Mouse (Mus musculus) heart, adult 10 weeks (tissue): Measurements from ENCODE around the gene Epha2. TPM values are rescaled to one million over a fixed set of nuclear protein-coding genes. Genes with fewer than 3 reads are reported as not detected.

Experiments used
- polyA plus RNA-seq: library from polyadenylated mRNA; stranded (reverse); fragments of 350-450 nt; fragmentation: Illumina TruSeq; extraction: RNeasy Lipid Tissue Mini Kit (QIAGEN cat#74804); gene quantifications from one replicate; pipeline ENCODE4 v1.2.3, GENCODE M21; 2014; ENCODE audit warnings: low read depth, low replicate concordance

Gene Epha2
- 4.4 TPM for polyA plus RNA-seq

GRCm38 (mm10) chr4:141301116-141301553, at the start of gene Epha2:
Gene Epha2, plus strand, starts transcription at chr4:141301240.

GRCm38 (mm10) chr4:141367997-141368791, 67.2 kb downstream of the Epha2 start, which contains the start of gene Fam131c:
Gene Fam131c, plus strand, starts transcription at chr4:141368220.

Other genes starting within 250 kb of the Epha2 start
- gene Crocc, start 240.7 kb upstream of the Epha2 start, polyA plus RNA-seq = 5.8 TPM
- 20.2 TPM for gene Necap2, start 222.9 kb upstream of the Epha2 start, polyA plus RNA-seq
- not detected for gene Spata21, start 212.9 kb upstream of the Epha2 start, polyA plus RNA-seq
- 55.2 TPM for gene Szrd1, start 161.5 kb upstream of the Epha2 start, polyA plus RNA-seq
- 7.9 TPM for gene Fbxo42, start 153.3 kb upstream of the Epha2 start, polyA plus RNA-seq
- gene Rsg1, start 87.3 kb upstream of the Epha2 start, polyA plus RNA-seq = 0.68 TPM
- gene Arhgef19, start 61.7 kb upstream of the Epha2 start, polyA plus RNA-seq = 48.6 TPM
- gene Fam131c, start 67.0 kb downstream of the Epha2 start, polyA plus RNA-seq = 0.42 TPM
- not detected for gene Clcnka, start 97.5 kb downstream of the Epha2 start, polyA plus RNA-seq
- 3.9 TPM for gene Clcnkb, start 114.8 kb downstream of the Epha2 start, polyA plus RNA-seq
- 967 TPM for gene Hspb7, start 119.5 kb downstream of the Epha2 start, polyA plus RNA-seq
- gene Srarp, start 134.9 kb downstream of the Epha2 start, polyA plus RNA-seq = 0.55 TPM
- gene Zbtb17, start 143.4 kb downstream of the Epha2 start, polyA plus RNA-seq = 15.3 TPM
- 13.6 TPM for gene Spen, start 237.4 kb downstream of the Epha2 start, polyA plus RNA-seq